Mouse (Mus musculus) embryo, embryonic 11 days (tissue): ENCODE data around the gene Xpo4.

Experiments
- DNase-seq: peaks from one replicate; pipeline ENCODE4 v3.0.0-alpha.2; 2015

Xpo4 gene

DNA sequence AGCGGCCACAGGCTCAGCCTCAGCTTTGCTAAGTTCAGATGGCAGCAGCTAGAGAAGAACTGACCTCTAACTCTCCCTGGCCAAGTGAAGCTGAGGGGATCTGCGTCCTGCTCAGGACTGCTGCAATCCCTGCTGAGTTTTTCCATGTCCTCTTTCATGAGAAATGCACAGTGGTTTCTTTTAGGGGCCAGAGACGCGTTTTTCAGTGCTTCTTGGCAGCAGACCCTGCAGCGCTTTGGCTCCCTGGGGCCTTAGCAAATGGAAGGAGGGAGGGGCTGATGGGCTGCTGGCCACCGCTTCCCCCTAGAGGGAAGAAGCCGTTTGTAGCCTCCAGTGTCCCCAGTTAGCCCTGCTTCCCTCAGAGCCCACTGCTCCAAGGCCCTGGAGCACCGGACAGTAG, 130.3 kb downstream of the Xpo4 start:
- no peak for DNase-seq

DNA sequence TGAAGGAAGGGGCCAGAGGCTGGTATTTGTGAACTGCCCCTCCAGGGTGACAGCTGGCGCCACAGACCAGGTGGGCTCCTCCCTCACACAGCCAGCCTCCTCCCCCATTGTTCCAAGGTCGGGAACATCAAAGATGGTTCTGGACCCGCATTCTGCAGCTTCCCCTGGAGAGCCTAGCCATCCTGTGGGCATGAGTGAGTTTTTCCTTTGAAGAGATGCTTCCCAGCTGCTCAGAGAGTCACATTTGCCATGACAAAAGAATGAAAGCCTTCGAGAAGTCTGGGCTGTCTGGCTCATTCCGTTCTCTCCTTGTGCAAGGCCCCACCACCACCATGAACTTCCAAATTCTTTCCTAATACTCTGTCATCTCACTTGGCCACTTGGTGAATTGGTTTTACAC, 130.9 kb downstream of the Xpo4 start:
- DNase-seq: peak; percentile 20

DNA sequence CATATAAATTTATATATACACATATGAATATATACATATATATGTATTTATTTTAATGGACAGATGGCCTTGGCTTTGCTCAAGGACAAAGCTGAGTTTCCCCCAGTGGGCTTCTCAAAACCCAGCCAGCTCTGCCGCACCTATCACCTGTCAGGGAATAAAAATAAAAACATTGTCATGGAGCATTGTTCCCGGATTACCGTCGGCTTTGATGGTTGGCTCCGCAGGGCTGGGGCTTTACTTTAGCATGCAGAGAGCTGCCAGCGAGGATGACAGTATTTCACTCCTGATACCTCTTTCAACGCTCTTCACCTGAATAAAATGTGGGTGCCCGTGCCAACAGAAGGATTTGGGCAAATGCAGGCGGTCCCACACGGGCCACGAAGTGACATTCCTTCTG, 131.4 kb downstream of the Xpo4 start:
- no peak for DNase-seq

DNA sequence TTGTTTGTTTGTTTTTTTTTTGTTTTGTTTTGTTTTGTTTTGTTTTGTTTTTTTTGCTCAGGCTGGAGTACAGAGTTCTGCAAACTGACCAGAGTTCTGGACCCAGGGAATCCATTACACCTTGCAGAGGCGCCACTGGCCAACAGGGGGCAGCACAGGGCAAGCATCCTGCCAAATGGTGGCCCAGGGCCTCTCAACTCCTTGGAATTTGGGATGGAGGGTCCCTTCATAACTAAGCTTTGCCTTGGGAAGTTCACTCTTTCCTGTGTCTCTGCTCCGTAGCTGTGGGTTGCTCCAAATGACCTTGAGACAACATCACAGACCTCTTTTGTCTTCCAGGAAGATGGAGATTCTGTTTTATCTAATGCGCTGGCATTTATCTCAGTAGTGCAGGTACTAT, 132.0 kb downstream of the Xpo4 start:
- peak; percentile 69 for DNase-seq

DNA sequence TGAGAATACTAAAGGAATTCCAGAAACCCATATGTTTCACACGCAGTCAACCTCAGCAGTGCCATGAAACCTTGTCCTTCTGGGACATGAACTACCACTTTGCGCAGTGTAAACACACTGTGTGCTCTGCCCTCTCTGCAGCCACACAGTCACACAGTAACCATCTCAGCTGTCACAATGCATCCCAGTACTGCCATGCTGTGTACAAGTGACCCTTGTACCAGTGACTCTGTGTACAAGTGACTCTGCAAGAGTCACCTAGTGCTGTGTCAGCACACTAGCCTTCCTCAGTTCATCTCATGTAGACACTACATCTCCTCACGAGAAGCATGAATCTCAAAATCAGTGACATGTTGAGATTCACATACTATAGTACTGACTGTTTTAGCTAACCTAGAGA, 132.7 kb downstream of the Xpo4 start:
- no peak for DNase-seq

DNA sequence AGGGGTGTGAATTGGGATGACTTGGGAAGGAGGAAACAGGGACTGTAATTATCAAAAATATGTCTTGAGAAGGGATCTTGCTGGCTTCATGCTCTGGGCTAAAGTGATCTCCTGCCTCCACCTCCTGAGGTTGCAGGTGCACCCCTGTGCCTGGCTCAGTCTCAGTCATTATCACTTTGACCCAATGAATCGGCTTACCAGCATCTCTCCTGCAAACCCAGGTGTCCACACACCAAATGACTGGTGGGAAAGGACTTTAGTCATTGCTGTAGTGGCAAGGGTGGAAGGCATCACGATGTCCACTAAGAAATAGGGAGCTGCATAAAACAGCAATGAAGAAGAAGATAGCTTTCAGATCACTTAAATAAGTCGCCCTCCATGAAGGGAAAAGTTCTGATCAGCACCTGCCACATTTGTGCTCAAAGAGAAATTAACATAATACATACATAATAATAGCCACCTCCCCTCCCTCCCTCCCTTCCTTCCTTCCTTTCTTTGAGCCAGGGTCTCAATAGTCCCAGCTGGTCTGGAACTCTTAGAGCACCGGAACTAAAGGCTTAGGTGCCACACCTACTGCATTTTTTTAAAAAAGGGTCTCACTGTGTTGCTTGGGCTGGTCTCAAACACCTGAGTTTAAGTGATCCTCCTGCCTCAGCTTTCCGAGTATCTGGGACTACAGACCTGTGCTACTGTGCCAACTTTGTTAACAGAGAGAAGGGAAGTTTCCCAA, 135.3 kb downstream of the Xpo4 start:
- DNase-seq: no peak

DNA sequence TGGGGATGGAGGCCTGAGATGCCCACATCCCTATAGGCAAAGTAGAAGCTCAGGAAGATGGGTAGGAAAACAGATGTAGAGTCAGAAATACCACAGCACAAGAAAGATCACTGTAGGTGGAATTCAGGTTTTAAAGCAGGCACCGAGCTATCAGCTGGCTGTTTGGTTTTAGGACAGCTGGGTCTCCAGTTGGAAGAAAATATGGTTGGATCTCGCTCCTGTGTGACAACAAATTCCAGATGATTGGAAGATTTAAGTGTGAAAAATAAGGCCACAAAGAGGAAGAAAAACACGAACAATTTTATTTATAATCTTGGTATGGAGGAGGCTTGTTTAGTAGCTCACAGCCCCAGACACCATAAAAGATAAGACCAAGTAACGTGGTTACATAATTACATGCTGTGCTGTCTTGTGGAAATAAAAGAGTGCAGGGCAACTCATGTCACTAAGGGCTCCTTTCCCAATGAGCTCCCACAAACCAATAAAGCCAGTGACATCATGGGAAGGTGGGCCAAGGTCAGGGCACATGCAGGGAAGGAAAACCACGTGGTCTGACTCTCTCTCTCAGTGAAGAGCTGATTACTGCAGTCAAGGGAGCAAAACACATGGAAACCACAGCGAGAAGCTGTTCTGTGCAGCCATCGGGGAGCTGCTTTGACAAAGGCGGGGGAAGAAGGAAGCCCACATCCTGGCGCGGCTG, 136.0 kb downstream of the Xpo4 start:
- DNase-seq: no peak

DNA sequence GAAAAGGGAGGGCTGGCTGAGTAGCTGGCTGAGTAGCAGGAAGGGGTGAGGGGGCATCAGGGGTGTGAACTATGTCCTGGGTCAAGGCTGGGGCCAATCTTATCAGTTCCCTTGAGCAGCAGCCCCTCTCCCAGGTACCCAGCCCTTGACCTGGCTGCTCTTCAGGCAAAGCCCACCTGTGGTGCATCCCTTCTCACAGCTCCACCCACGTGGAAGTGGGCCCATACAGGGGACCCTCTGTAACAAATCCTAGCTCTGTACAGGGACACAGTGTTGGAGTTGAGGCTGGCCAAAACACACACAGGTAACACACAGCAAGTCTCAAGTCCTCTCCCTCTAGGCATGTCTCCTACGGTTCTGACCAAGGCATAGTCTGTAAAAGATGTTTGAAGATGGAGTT, 137.6 kb downstream of the Xpo4 start:
- no peak for DNase-seq
